Mouse (Mus musculus): ENCODE results near the gene Gm14226. TPM values are rescaled to one million over a fixed set of nuclear protein-coding genes. Genes with fewer than 3 reads are reported as not detected.
"Not testable (repeated sequence)": the region's sequence is repeated elsewhere in the genome, so short reads cannot be mapped to it uniquely, and the experiment has no call there.

Gene Gm14226
- under 1 TPM; 0.22 to 0.25 TPM for total RNA-seq (2021)
- long read RNA-seq, result 0 reads

DNA sequence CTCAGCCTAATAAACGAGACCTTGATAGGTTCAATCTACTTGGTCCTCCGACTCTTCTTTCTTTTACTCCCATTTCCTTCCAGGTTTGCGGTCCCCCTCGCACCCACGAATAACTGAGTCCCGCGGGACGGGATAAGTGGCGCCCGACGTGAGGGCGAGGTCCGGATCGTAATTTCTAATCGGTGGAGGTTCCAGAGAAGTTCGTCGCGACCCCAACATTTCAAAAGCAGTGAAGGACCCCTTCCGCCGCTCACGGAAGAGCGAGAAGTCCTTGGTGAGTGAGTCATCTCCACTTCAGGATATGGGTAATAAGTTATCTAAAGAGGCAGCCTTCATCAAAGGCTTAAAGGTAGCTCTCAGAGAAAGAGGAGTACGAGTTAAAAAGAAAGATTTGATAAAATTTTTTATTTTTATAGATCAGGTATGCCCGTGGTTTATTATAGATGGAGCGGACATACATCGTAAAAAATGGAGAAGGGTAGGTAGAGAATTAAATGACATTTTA is at the start of gene Gm14226:
Gene Gm14226, plus strand, starts transcription at position 16 of the 505 bp plus-strand sequence.
- not testable (repeated sequence) for DNase-seq (ENCODE audit: low spot score in 2 of 2)

DNA sequence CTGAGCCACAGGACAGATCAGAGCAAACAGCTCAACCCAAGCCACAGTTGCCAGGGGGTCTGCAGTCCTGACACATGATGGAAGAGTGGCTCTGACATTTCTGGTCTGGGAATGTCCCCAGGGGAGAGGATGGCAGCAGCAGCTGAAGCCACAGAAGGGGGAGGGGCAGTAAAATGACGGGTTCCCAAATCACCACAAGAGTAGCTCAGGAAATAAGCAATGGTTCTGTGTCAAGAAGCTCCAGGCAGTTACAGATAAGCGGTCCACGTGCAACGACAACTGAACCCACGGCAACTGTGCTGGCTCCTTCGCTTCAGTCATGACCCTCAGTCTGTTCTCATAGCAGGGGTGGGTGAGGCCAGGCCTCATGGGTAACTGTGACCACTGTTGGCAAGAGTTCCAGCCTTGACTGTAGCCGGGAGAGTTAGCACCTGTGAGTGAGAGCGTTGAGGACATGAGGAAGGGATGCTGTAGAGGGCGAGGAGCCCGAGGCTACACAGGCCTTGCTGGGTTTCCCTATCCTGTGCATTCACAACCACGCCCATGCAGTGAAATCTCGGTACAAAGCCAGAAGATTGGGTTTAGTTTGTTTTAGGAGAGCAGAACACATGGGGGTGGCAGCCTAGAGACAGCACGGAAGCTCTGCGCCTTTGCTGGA is 48.2 kb upstream of the Gm14226 start:
- DNase-seq (ENCODE audit: low spot score in 2 of 2), result not testable (repeated sequence)

DNA sequence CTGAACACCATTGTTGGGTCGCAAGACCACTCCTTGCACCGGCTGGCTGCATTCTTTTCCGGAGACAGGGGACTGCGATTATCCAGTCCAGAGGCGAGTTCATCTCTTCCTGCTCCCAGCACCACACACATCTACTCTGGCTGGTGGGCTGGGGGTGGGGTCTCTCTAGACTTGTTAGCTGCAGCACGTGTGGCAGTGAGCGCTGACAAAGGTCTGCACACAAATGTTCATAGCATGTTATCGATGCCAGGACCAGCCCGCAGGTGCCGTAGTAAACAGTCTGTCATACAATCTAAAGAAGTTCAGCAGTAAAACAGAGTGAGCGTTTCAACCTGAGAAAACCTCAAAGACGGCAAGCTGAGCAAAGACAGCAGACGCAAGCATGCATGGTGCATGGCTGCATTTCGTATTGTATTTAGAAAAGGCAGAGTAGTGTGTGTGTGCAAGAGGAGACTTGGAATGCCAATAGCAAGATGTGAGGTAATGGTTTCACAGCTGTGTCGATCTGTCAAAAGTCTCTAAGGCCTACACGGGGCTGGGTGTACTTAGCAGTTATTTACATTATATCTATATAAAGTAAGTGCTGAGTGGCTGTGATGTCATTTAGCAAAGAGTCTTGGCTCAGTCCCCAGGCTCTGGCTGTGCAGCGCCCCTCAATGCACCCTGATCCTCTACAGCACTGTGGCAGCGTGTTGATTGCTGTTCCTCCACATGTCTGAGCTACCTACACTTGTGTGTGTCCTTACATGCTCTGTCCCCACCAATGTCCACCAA is 46.0 kb upstream of the Gm14226 start:
- no peak for DNase-seq (ENCODE audit: low spot score in 2 of 2)

DNA sequence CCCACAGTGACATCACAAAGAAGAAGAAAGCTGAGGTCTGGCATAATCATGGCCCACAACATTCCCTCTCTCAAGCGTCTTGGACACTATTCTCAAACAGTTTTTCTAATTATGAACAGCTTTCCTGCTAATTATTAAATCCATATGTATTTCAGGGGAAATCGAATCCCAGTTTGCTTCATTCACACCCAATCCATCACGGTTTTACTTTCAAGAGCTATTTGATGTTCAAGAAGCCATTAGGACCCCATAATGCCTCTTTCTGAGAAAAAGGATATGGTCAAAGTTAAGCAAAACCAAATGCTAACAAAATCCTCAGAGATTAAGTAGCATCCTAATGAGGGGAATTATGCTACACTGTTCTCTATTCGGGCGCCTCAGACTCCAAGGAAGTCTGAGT is 45.1 kb upstream of the Gm14226 start:
- no peak for DNase-seq (ENCODE audit: low spot score in 2 of 2)

DNA sequence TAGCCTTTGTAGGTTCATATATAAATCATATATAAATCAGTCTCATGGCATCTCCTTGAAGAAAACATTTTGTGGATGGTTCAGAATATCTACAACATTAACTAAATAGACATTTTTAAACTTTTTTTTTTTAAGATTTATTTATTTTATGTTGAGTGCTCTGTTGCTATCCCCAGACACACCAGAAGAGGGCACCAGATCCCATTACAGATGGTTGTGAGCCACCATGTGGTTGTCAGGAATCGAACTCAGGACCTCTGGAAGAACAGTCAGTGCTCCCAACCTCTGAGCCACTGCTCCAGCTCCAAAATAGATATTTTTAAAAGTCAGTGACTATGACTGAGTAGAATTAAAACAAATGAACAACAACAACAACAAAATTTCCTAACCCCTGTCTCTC is 31.5 kb upstream of the Gm14226 start:
- no peak for DNase-seq (ENCODE audit: low spot score in 2 of 2)

DNA sequence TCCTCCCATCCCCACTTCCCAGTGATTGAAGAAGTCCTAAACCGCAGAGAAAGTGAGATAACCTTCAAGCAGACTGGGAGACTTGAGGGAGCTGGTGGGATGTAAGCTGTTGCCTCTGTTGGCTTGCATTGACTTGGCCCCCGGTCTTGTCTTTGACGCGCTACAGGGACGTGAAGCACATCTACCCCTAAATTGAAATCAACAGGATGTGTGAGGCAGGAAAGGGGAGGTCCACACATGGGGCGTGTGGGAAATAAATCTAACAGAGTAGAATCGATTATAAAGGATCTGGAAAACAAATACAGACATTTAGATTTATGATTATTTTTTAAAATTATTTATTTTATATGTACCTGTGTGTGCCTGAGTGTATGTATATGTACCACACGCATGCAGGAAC is 26.7 kb upstream of the Gm14226 start:
- no peak for DNase-seq (ENCODE audit: low spot score in 2 of 2)

DNA sequence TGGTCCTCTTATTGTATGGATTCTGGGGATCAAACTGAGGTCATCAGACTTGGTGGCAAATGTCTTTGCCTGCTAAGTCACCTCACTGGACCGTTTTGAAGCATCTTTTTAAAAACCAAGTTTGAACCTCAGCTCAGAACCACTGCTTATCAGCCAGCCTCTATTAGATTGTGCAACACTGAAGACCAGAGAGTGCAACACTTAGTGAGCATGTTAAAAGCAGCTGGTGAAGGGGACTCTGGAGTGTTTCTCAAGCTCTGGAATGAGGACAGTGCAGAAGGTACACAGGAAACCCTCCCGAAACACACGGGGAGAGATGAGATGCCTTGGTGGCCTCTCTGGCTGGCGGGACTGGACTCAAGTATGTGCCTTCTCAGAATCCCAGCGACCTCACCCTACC is 26.0 kb upstream of the Gm14226 start:
- DNase-seq (ENCODE audit: low spot score in 2 of 2), result no peak

DNA sequence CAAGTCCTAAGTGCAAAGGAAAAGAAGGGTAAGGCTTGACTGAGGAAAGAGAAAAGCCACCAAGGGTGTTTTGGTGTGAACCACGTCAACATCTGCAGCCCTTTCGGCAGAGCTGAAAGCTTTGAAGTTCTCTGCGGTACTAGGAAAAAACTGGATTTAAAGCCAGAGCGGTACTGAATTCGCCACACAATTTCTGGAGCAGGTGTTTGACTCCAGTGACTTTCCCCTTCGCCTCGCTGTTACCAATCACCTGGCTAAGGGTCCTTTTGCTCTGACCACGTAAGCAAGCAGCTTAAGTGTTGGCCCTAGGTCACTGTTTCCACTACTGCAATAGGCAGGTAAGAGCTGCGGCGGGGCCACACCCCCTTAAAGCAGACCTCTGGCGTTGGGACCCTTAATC is 12.6 kb upstream of the Gm14226 start:
- DNase-seq (ENCODE audit: low spot score in 2 of 2), result no peak

DNA sequence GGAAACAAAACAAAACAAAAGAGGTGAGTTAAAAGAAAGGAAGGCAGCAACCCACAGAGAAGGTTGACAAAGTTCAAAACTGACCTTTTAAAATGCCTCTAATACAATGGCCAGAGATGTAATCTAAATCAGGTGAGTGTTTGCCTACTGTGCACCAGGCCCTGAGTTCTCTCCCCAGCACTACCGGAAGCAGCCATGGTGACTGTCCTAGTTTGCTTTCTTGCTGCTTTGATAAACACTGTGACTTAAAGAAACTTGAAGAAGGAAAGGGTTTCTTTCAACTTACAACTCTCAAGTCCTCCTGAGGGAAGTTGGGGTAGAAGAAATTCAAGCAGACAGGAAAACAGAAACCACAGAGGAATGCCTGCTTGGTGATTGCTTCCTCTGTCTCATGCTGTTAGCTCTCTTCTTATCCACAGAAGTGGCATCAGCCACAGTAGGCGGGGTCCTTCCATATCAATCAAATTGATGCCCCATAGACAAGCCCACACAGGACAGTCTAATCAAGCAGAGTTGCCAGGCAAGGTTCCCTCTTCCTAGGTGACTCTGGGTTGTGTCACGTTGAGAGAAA is 6.9 kb upstream of the Gm14226 start:
- no peak for DNase-seq (ENCODE audit: low spot score in 2 of 2)

DNA sequence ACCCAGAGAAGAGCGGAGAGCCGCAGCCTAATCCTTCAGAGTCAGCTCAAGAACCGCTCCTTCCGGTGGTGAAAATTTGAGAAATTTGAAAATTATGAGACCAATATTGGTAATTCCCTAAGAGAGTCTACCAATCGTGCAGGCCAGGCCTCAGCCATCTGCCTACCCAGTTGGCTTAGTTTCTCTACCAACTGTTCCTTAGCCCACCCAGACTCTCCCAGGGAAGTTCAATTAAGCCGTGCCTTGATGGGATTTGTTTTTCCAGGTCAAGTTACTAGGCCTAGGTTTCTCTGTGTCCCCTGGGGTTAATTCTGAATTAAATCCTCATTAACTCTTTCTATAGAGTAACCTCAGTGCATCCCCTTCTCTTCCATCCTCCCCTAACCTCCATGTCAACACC is 5.1 kb upstream of the Gm14226 start:
- DNase-seq (ENCODE audit: low spot score in 2 of 2), result peak in 1 of 2 experiments; percentile 21

DNA sequence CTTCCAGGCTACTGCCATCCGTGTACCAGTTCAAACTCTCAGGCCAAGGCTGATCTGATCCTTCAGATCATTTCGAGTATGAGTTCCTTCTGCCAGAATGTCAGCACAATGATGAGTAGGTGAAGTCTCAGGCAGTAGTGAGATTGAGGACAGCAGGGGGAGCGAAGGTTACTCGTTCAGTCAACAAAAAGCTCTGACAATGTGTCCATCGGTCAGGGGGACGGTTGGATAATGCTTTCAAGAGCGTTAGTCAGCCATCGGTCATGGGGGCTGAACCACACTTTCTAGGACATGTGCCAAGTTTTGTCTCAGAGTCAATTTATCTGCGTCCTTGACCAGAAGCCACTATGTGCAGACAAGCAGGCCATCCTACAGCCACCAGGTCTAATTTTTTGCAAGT is 1.3 kb upstream of the Gm14226 start:
- DNase-seq (ENCODE audit: low spot score in 2 of 2), result not testable (repeated sequence)

DNA sequence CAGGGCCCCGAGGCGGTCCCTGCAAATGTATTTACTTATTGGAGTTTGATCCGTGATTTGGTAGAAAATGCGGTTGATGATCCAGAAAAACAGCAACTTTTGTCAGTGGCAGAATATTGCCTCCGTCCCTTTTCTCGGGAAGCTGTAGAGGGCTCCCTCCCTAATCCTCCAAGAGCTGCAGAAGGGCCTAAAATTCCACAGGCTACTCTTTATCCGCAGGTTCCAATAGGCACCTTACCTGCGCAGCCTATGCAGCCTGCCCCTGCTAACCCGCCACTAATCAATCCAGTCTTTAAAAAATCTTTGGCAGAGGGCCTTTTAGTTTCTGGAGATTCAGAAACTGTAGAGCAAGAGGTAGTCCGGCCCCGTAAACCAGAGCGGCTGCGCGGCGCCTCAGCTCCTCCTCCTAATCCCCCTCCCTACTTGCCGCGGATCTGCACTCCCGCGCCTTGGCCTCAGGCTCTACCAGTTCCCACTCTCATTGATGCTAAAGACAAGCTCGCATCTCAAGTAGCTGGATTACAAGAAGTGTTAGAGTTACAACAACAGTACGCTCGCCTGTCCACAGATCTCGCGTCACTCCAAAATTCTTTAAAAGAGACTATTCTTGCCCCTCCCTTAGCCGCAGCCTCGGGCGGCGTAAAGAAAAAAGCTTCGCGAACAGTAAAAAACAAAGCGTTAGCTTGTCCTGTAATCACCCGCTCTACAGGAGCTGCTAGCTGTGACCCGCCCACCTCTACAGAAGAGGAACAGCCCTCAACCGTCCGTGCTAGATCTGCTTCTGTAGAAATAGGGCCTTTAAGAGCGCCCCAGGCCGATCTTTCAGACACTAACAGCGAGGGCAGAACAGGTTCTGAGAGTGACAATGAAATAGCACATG is 936 bp downstream of the Gm14226 start:
- DNase-seq (ENCODE audit: low spot score in 2 of 2), result peak; percentile 53 to 67

DNA sequence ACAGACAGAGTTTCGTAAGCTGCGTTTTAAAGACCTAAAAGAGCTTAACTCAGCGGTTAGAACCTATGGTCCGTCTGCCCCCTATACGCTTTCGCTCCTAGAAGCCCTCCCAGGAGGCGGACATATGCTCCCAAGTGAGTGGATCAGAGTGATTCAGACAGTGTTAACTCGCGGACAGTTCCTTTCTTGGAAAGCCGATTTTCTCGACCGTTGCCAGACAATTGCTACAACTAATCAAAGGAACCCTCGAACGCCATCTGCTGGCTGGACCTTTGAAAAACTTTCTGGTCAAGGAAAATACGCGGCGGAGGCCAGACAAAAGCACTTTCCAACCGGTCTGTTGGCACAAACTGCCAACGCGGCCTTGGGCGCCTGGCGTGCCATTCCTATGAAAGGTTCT is 1.6 kb downstream of the Gm14226 start:
- DNase-seq (ENCODE audit: low spot score in 2 of 2), result peak; percentile 91 to 92

DNA sequence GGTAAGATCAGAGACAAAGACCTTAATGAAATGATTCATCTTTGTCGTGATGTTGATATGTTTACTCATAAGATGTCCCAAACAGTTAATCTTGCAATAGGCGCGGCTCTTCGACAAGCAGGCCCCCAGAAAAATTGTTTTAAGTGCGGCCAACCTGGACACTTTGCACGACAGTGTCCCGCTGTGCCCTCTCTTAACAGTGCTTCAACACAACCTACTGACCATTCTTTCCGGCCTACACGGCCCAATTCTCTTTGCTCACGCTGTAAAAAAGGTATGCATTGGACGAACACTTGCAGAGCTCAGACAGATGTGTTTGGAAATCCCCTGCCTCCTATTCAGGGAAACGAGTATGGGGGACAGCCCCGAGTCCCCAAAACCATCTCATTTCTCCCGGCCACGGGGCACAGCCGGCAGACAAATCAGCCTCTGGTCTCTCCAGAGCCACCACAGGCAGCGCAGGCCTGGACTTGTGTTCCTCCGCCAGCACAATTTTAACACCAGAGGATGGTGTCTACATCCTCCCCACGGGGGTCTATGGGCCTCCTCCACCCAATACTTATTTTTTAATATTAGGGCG is 2.3 kb downstream of the Gm14226 start:
- not testable (repeated sequence) for DNase-seq (ENCODE audit: low spot score in 2 of 2)

DNA sequence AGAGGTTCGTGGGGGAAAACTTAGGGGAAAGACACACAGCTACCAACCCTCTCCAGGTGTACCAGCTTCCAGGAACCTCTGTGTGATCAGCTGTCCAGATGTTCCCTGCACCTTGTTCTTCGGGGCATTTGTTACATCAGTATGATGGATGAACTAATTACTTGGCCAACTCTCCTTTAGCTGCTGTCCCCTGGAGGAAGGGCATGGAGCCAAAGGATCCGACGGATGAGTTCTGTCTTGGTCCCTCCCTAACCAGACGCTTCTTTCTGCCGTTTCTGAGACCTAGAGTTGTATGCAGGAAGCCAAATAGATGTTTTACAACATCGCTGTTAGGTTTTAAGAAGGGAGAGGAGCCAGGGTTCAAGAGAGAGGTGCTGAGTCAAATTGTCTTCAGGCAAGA is 12.8 kb downstream of the Gm14226 start:
- DNase-seq (ENCODE audit: low spot score in 2 of 2), result no peak

DNA sequence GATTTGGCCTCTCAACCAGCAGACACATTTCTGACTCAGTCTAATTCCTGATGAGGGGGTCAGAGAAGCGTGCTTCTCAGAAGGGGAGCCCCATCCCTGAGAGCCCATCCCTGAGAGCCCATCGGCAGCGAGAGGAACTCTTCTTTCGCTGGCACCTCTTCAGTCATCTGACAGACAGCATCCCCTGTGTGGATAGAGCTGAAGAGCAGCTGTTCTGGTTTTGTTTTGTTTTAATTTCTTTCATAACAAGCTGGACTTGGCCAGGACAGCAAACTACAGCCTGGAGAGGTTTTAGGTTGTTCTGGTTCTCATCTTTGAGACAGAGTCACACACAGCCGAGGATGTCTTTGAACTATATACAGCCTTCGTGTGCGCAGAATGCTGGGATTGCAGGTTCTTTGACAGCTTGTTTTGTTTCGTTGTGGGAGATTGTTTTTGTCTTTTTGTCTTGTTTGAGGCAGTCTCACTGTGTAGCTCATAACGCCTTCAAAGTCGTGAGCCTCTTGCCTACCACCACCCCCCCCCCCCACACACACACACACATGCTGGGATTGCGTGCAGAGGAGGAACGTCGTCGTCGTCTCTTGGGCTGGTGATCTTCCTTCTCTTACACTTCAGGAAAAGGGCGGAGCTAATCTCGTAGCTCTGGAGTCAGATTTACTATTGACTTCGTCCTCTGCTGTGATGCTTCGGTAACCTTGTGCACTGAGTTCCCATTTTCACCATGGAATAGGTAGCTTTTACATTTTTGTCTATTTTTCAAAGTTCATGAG is 15.1 kb downstream of the Gm14226 start:
- no peak for DNase-seq (ENCODE audit: low spot score in 2 of 2)

DNA sequence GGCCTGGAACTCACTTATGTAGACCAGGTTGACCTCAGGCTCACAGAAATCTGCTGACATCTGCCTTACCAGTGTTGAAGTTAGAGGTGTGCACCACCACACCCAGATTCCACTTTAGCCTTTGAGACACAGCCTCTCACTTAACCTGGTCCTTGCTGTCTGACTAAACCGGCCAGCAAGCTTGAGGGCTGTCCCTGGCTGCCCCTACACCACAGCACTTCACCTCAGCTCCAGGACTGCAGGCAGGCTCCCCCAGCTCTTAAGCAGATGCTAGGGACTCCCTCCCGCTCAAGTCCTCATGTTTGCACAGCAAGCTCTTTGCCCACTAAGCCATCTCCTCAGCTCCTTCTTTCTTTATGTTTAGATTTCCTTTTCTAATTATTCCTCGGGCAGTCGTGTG is 21.9 kb downstream of the Gm14226 start:
- DNase-seq (ENCODE audit: low spot score in 2 of 2), result no peak

DNA sequence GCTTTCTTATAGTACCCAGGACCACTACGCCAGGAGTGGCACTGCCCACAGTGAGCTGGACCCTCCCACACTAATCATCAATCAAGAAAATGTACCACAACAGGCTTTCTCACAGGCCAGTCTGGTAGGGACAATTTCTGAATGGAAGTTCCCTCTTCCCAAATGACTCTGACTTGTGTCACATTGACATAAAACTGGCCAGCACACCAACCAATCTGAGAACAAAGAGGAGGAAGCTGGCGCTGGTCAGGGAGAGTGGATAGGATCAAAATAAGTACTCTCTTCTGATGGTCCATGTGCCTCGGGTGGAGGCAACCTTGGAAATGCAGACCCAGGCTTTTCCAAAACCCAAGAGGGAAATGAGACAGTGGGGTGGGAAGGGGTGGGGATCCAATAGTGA is 26.5 kb downstream of the Gm14226 start:
- DNase-seq (ENCODE audit: low spot score in 2 of 2), result no peak

DNA sequence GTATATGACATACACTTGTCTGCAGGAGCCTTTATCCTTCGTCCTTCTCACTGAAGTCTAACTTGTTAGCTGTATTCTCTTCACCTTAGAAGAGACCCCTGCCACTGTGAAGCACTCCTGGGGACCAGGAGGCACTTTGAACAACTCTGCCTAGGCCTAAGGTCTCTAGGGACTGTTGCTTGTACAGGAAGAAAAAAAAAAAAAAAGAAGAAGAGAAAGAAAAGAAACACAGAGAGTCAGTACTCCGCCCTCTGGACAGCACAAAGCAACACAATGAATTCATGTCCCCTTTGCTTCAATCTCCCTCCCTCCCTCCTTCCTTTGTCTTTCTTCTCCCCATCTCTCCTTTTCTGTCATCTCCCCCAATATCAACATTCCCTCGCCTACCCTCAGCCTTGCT is 27.0 kb downstream of the Gm14226 start:
- DNase-seq (ENCODE audit: low spot score in 2 of 2), result no peak

DNA sequence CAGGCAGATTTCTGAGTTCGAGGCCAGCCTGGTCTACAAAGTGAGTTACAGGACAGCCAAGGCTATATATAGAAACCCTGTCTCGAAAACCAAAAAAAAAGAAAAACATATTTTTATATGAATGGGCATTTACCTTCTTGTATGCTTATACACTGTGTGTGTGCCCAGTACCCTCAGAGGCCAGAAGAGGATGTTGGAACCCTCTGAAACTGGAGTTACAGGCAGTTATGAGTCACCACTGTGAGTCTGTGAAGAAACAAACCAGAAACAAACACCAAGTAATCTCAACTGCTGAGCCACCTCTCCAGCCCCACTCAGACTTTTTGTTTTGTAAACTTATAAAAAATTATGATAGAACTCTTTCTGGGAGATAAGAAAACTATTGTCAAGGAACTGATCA is 28.7 kb downstream of the Gm14226 start:
- no peak for DNase-seq (ENCODE audit: low spot score in 2 of 2)

Measured in layer of hippocampus, postnatal 10 days (tissue).